In genomic region chr9:83924878-83925687, GRCm38 (mm10) we compare ENCODE assay signal across 7 mouse cellular contexts. TPM values are rescaled to one million over a fixed set of nuclear protein-coding genes. Genes with fewer than 3 reads are reported as not detected.
DNase-seq lines count a peak whose midpoint lies in the region; ATAC-seq lines count a peak whose summit lies in the region.

Gene Bckdhb, plus strand, starts transcription at chr9:83925145.

- peak within 1 kb of the TSS; percentile 82 for H3K9ac ChIP-seq in embryonic facial prominence, embryonic 11.5 days (replicated peaks; ENCODE audit: low read length)
- H3K9ac ChIP-seq in midbrain, embryonic 13.5 days (replicated peaks), result peak within 1 kb of the TSS; percentile 75

- no peaks in the 10 kb centered on the region for H3K27me3 ChIP-seq in embryonic facial prominence, embryonic 11.5 days (ENCODE audit: control insufficient read depth, insufficient read depth, low read length)
- H3K27me3 ChIP-seq in limb, embryonic 10.5 days (ENCODE audit: low read depth, poor library complexity, severe bottlenecking), result no peaks in the 10 kb centered on the region
- no peaks in the 10 kb centered on the region for H3K27me3 ChIP-seq in midbrain, embryonic 13.5 days

- ATAC-seq in embryonic facial prominence, embryonic 11.5 days (replicated peaks; ENCODE audit: insufficient number of reproducible peaks, low FRiP score, low TSS enrichment, low read depth), result peak; percentile 99
- ATAC-seq in granulocyte monocyte progenitor cell, adult 5-6 weeks (replicated peaks; ENCODE audit: poor library complexity, severe bottlenecking), result peak; percentile 99
- peak; percentile 100 for ATAC-seq in midbrain, embryonic 13.5 days

- DNase-seq in adrenal gland, postnatal 14 days, result peak; percentile 98
- peak; percentile 97 for DNase-seq in embryonic facial prominence, embryonic 11.5 days (ENCODE audit: low spot score)
- peak; percentile 97 for DNase-seq in kidney, adult 11 months
- DNase-seq in limb, embryonic 10.5 days (ENCODE audit: low spot score), result peak; percentile 96
- DNase-seq in spleen, adult 12 weeks (ENCODE audit: low spot score), result peak; percentile 84

- H3K4me3 ChIP-seq in embryonic facial prominence, embryonic 11.5 days (ENCODE audit: low read depth, low read length), result peak within 1 kb of the TSS; percentile 69
- peak within 1 kb of the TSS; percentile 81 for H3K4me3 ChIP-seq in limb, embryonic 10.5 days
- H3K4me3 ChIP-seq in midbrain, embryonic 13.5 days (replicated peaks), result peak within 1 kb of the TSS; percentile 67

- H3K9me3 ChIP-seq in embryonic facial prominence, embryonic 11.5 days (replicated peaks; ENCODE audit: control insufficient read depth, low read length), result no peaks in the 10 kb centered on the region
- H3K9me3 ChIP-seq in limb, embryonic 10.5 days (replicated peaks), result no peaks in the 10 kb centered on the region
- H3K9me3 ChIP-seq in midbrain, embryonic 13.5 days, result no peaks in the 10 kb centered on the region

- H3K4me1 ChIP-seq in embryonic facial prominence, embryonic 11.5 days (ENCODE audit: control insufficient read depth, insufficient read depth, low read length), result no peaks in the 10 kb centered on the region
- peaks cover 7% of the 10 kb centered on the region for H3K4me1 ChIP-seq in limb, embryonic 10.5 days
- peaks cover 5% of the 10 kb centered on the region; the same call in 1 of the 2 replicates for H3K4me1 ChIP-seq in midbrain, embryonic 13.5 days (replicated peaks)

- under 1% methylated on average over 37 of the region's 46 CpGs for WGBS in embryonic facial prominence, embryonic 11.5 days
- WGBS in limb, embryonic 10.5 days, result under 1% methylated on average over 46 of the region's 46 CpGs
- 2% methylated on average over 38 of the region's 46 CpGs for WGBS in midbrain, embryonic 13.5 days

- H3K4me2 ChIP-seq in embryonic facial prominence, embryonic 11.5 days (ENCODE audit: low read depth, low read length), result peak within 1 kb of the TSS; percentile 65
- peak within 1 kb of the TSS; percentile 72 for H3K4me2 ChIP-seq in midbrain, embryonic 13.5 days (replicated peaks)

- no peak within 1 kb of the TSS for H3K27ac ChIP-seq in embryonic facial prominence, embryonic 11.5 days (replicated peaks; ENCODE audit: low read depth, low read length)
- H3K27ac ChIP-seq in limb, embryonic 10.5 days, result peak within 1 kb of the TSS; percentile 85
- H3K27ac ChIP-seq in midbrain, embryonic 13.5 days, result no peak within 1 kb of the TSS

- no peaks in the 10 kb centered on the region for H3K36me3 ChIP-seq in embryonic facial prominence, embryonic 11.5 days (replicated peaks; ENCODE audit: control insufficient read depth, insufficient read depth, low read depth, low read length)
- H3K36me3 ChIP-seq in limb, embryonic 10.5 days, result no peaks in the 10 kb centered on the region
- no peaks in the 10 kb centered on the region for H3K36me3 ChIP-seq in midbrain, embryonic 13.5 days

RNA-seq across cellular contexts. Expression of gene Bckdhb, which starts in this region (rescaled TPM):
- total RNA-seq in adrenal gland, postnatal 14 days (2021), result 193 and 200 TPM in 2 replicates
- 68.0 and 83.8 TPM in 2 replicates for polyA plus RNA-seq in embryonic facial prominence, embryonic 11.5 days (2014; fragmentation: Nextera tagmentation; extraction: Ambion mirVana)
- 23.4 and 51.7 TPM in 2 replicates for total RNA-seq in granulocyte monocyte progenitor cell, adult 5-6 weeks (2014; fragmentation: Nextera tagmentation)
- 12.9 and 25.9 TPM in 2 replicates for total RNA-seq in granulocyte monocyte progenitor cell, adult 5-6 weeks (2017)
- polyA plus RNA-seq in limb, embryonic 10.5 days (2016; fragmentation: Nextera tagmentation; extraction: Ambion mirVana), result 68.6 and 68.7 TPM in 2 replicates
- polyA plus RNA-seq in midbrain, embryonic 13.5 days (2015; fragmentation: Nextera tagmentation; extraction: Ambion mirVana), result 31.0 and 31.4 TPM in 2 replicates
